Mouse (Mus musculus) small intestine, adult 10 weeks (tissue): ENCODE results near the gene Gm1043. TPM values are rescaled to one million over a fixed set of nuclear protein-coding genes. Genes with fewer than 3 reads are reported as not detected.

ENCODE experiments used
- polyA plus RNA-seq: library from polyadenylated mRNA; stranded (reverse); fragments of 350-450 nt; fragmentation: Illumina TruSeq; extraction: RNeasy Lipid Tissue Mini Kit (QIAGEN cat#74804); gene quantifications from one replicate; pipeline ENCODE4 v1.2.3, GENCODE M21; 2014; ENCODE audit warnings: low replicate concordance

Gene Gm1043
- polyA plus RNA-seq, result 0.19 TPM

DNA sequence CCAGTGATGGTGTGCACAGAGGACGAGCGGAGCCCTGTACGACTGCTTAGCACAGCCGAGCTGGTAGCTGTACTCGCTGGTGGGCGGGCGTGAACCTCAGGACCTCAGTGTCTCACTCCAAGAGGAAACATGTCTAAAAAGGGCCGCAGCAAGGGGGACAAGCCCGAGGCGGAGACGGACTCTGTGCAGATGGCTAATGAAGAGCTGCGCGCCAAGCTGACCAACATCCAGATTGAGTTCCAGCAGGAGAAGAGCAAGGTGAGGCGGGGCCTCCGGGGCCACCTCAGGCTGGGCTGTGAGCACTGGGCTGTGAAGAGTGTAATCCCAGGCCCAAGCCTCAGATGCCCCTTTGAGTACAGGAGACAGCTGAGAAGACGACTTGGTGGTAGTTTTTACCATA is at the start of gene Gm1043:
Gene Gm1043, plus strand, starts transcription at position 130 of the 400 bp plus-strand sequence.

GRCm38 (mm10) chr5:37241651-37242151 is 156.5 kb downstream of the Gm1043 start, which contains the start of gene Crmp1:
Crmp1 (plus strand) TSS chr5:37241940.

Other genes with a start within 250 kb of the Gm1043 start
- 0.71 TPM for gene Ppp2r2c, start 216.9 kb upstream of the Gm1043 start, polyA plus RNA-seq
- gene Wfs1, start 96.2 kb upstream of the Gm1043 start, polyA plus RNA-seq, result 2.5 TPM
- gene Crmp1, start 156.6 kb downstream of the Gm1043 start, polyA plus RNA-seq, result not detected